Mouse (Mus musculus): ENCODE results near the gene Gm42906. TPM values are rescaled to one million over a fixed set of nuclear protein-coding genes. Genes with fewer than 3 reads are reported as not detected.

Gene Gm42906
- polyA plus RNA-seq, 1 experiment from 2014 or later = not detected

GRCm38 (mm10) chr5:151193885-151194520 lies 234.0 kb downstream of the Gm42906 start:
- no peak overlapping the region for H3K27ac ChIP-seq (ENCODE audit: low read length)
- no peaks in the 10 kb centered on the region for H3K9me3 ChIP-seq (ENCODE audit: control insufficient read depth, low read depth, low read length)
- H3K9ac ChIP-seq (replicated peaks; ENCODE audit: low read depth, low read length) = no peak overlapping the region
- peaks cover 33% of the 10 kb centered on the region for H3K4me1 ChIP-seq (ENCODE audit: control insufficient read depth, insufficient read depth, low read length)
- WGBS = 48% methylated on average over 3 of the region's 3 CpGs
- no peaks in the 10 kb centered on the region for H3K36me3 ChIP-seq (ENCODE audit: control insufficient read depth, insufficient read depth, low read length)
- no peak overlapping the region for H3K4me2 ChIP-seq (replicated peaks; ENCODE audit: low read depth, low read length)
- no peak for ATAC-seq (ENCODE audit: insufficient number of reproducible peaks, insufficient read depth, low FRiP score, low read depth)
- H3K27me3 ChIP-seq (ENCODE audit: control insufficient read depth, insufficient read depth, low read length) = no peaks in the 10 kb centered on the region
- H3K4me3 ChIP-seq (ENCODE audit: low read depth, low read length) = no peak overlapping the region

- peaks cover 28% of the 10 kb centered on the region for H3K4me1 ChIP-seq (ENCODE audit: control insufficient read depth, insufficient read depth, low read length)
- H3K27ac ChIP-seq (ENCODE audit: low read length) = no peak overlapping the region
- H3K4me3 ChIP-seq (ENCODE audit: low read depth, low read length) = no peak overlapping the region
- WGBS = 73% methylated on average over 2 of the region's 2 CpGs
- H3K36me3 ChIP-seq (ENCODE audit: control insufficient read depth, insufficient read depth, low read length) = no peaks in the 10 kb centered on the region
- H3K4me2 ChIP-seq (replicated peaks; ENCODE audit: low read depth, low read length) = no peak overlapping the region
- ATAC-seq (ENCODE audit: insufficient number of reproducible peaks, insufficient read depth, low FRiP score, low read depth) = no peak
- H3K27me3 ChIP-seq (ENCODE audit: control insufficient read depth, insufficient read depth, low read length) = no peaks in the 10 kb centered on the region
- no peak overlapping the region for H3K9ac ChIP-seq (replicated peaks; ENCODE audit: low read depth, low read length)
- no peaks in the 10 kb centered on the region for H3K9me3 ChIP-seq (ENCODE audit: control insufficient read depth, low read depth, low read length)
These were observed 235.7 kb downstream of the Gm42906 start for GRCm38 (mm10) chr5:151192266-151192665.

- Histone ChIP-seq H3K27me3 (ENCODE audit: control insufficient read depth, insufficient read depth, low read length) (no peaks in the 10 kb centered on the region), H3K9ac (replicated peaks; ENCODE audit: low read depth, low read length) (no peak overlapping the region), H3K4me1 (ENCODE audit: control insufficient read depth, insufficient read depth, low read length) (peaks cover 19% of the 10 kb centered on the region; the same call in 1 of the 2 replicates), H3K4me3 (ENCODE audit: low read depth, low read length) (no peak overlapping the region), H3K9me3 (ENCODE audit: control insufficient read depth, low read depth, low read length) (no peaks in the 10 kb centered on the region), H3K36me3 (ENCODE audit: control insufficient read depth, insufficient read depth, low read length) (no peaks in the 10 kb centered on the region), H3K4me2 (replicated peaks; ENCODE audit: low read depth, low read length) (no peak overlapping the region), H3K27ac (ENCODE audit: low read length) (no peak overlapping the region)
- no peak for ATAC-seq (ENCODE audit: insufficient number of reproducible peaks, insufficient read depth, low FRiP score, low read depth)
- WGBS = 63% methylated on average over 5 of the region's 5 CpGs
These were observed 237.2 kb downstream of the Gm42906 start for GRCm38 (mm10) chr5:151190764-151191163.

GRCm38 (mm10) chr5:151189789-151190378 lies 238.1 kb downstream of the Gm42906 start:
- peak; percentile 94 for ATAC-seq (ENCODE audit: insufficient number of reproducible peaks, insufficient read depth, low FRiP score, low read depth)
- H3K4me3 ChIP-seq (ENCODE audit: low read depth, low read length) = peak overlapping the region; percentile 68
- H3K9ac ChIP-seq (replicated peaks; ENCODE audit: low read depth, low read length) = peak overlapping the region; percentile 48
- H3K4me1 ChIP-seq (ENCODE audit: control insufficient read depth, insufficient read depth, low read length) = peaks cover 19% of the 10 kb centered on the region; the same call in 1 of the 2 replicates
- WGBS = 2% methylated on average over 27 of the region's 27 CpGs
- H3K27me3 ChIP-seq (ENCODE audit: control insufficient read depth, insufficient read depth, low read length) = no peaks in the 10 kb centered on the region
- H3K4me2 ChIP-seq (replicated peaks; ENCODE audit: low read depth, low read length) = peak overlapping the region; percentile 85
- peak overlapping the region; percentile 33 for H3K27ac ChIP-seq (ENCODE audit: low read length)
- no peaks in the 10 kb centered on the region for H3K9me3 ChIP-seq (ENCODE audit: control insufficient read depth, low read depth, low read length)
- H3K36me3 ChIP-seq (ENCODE audit: control insufficient read depth, insufficient read depth, low read length) = no peaks in the 10 kb centered on the region

GRCm38 (mm10) chr5:151189321-151189720 lies 238.6 kb downstream of the Gm42906 start:
- peak overlapping the region; percentile 68 for H3K4me3 ChIP-seq (ENCODE audit: low read depth, low read length)
- no peaks in the 10 kb centered on the region for H3K36me3 ChIP-seq (ENCODE audit: control insufficient read depth, insufficient read depth, low read length)
- no peaks in the 10 kb centered on the region for H3K9me3 ChIP-seq (ENCODE audit: control insufficient read depth, low read depth, low read length)
- no peaks in the 10 kb centered on the region for H3K27me3 ChIP-seq (ENCODE audit: control insufficient read depth, insufficient read depth, low read length)
- 6% methylated on average over 3 of the region's 3 CpGs for WGBS
- H3K27ac ChIP-seq (ENCODE audit: low read length) = no peak overlapping the region
- peaks cover 17% of the 10 kb centered on the region; the same call in 1 of the 2 replicates for H3K4me1 ChIP-seq (ENCODE audit: control insufficient read depth, insufficient read depth, low read length)
- peak overlapping the region; percentile 85 for H3K4me2 ChIP-seq (replicated peaks; ENCODE audit: low read depth, low read length)
- H3K9ac ChIP-seq (replicated peaks; ENCODE audit: low read depth, low read length) = peak overlapping the region; percentile 48; the same call in 1 of the 2 replicates
- ATAC-seq (ENCODE audit: insufficient number of reproducible peaks, insufficient read depth, low FRiP score, low read depth) = no peak

GRCm38 (mm10) chr5:151188659-151189058 lies 239.3 kb downstream of the Gm42906 start:
- Histone ChIP-seq H3K27ac (ENCODE audit: low read length) (no peak overlapping the region), H3K4me3 (ENCODE audit: low read depth, low read length) (peak overlapping the region; percentile 68; the same call in 1 of the 2 replicates), H3K4me2 (replicated peaks; ENCODE audit: low read depth, low read length) (peak overlapping the region; percentile 85), H3K9me3 (ENCODE audit: control insufficient read depth, low read depth, low read length) (no peaks in the 10 kb centered on the region), H3K9ac (replicated peaks; ENCODE audit: low read depth, low read length) (no peak overlapping the region), H3K4me1 (ENCODE audit: control insufficient read depth, insufficient read depth, low read length) (peaks cover 13% of the 10 kb centered on the region; the same call in 1 of the 2 replicates), H3K36me3 (ENCODE audit: control insufficient read depth, insufficient read depth, low read length) (no peaks in the 10 kb centered on the region), H3K27me3 (ENCODE audit: control insufficient read depth, insufficient read depth, low read length) (no peaks in the 10 kb centered on the region)
- ATAC-seq (ENCODE audit: insufficient number of reproducible peaks, insufficient read depth, low FRiP score, low read depth) = no peak
- 70% methylated on average over 6 of the region's 6 CpGs for WGBS

- peaks cover 13% of the 10 kb centered on the region; the same call in 1 of the 2 replicates for H3K4me1 ChIP-seq (ENCODE audit: control insufficient read depth, insufficient read depth, low read length)
- no peak overlapping the region for H3K9ac ChIP-seq (replicated peaks; ENCODE audit: low read depth, low read length)
- no peak for ATAC-seq (ENCODE audit: insufficient number of reproducible peaks, insufficient read depth, low FRiP score, low read depth)
- H3K9me3 ChIP-seq (ENCODE audit: control insufficient read depth, low read depth, low read length) = no peaks in the 10 kb centered on the region
- 71% methylated on average over 11 of the region's 11 CpGs for WGBS
- no peak overlapping the region for H3K27ac ChIP-seq (ENCODE audit: low read length)
- no peaks in the 10 kb centered on the region for H3K36me3 ChIP-seq (ENCODE audit: control insufficient read depth, insufficient read depth, low read length)
- no peaks in the 10 kb centered on the region for H3K27me3 ChIP-seq (ENCODE audit: control insufficient read depth, insufficient read depth, low read length)
- H3K4me3 ChIP-seq (ENCODE audit: low read depth, low read length) = no peak overlapping the region
- no peak overlapping the region for H3K4me2 ChIP-seq (replicated peaks; ENCODE audit: low read depth, low read length)
These were observed 240.6 kb downstream of the Gm42906 start for GRCm38 (mm10) chr5:151187336-151187735.

- Histone ChIP-seq H3K4me2 (replicated peaks; ENCODE audit: low read depth, low read length) (no peak overlapping the region), H3K4me3 (ENCODE audit: low read depth, low read length) (no peak overlapping the region), H3K27ac (ENCODE audit: low read length) (no peak overlapping the region), H3K4me1 (ENCODE audit: control insufficient read depth, insufficient read depth, low read length) (peaks cover 6% of the 10 kb centered on the region; the same call in 1 of the 2 replicates), H3K9ac (replicated peaks; ENCODE audit: low read depth, low read length) (no peak overlapping the region), H3K9me3 (ENCODE audit: control insufficient read depth, low read depth, low read length) (no peaks in the 10 kb centered on the region), H3K36me3 (ENCODE audit: control insufficient read depth, insufficient read depth, low read length) (no peaks in the 10 kb centered on the region), H3K27me3 (ENCODE audit: control insufficient read depth, insufficient read depth, low read length) (no peaks in the 10 kb centered on the region)
- ATAC-seq (ENCODE audit: insufficient number of reproducible peaks, insufficient read depth, low FRiP score, low read depth) = no peak
- WGBS = 65% methylated on average over 8 of the region's 8 CpGs
These were observed 242.6 kb downstream of the Gm42906 start for GRCm38 (mm10) chr5:151185286-151185856.

All from stomach, embryonic 14.5 days (tissue).